Mouse (Mus musculus) kidney, adult 2 months (tissue): Measurements from ENCODE around the gene Shkbp1. TPM values are rescaled to one million over a fixed set of nuclear protein-coding genes. Genes with fewer than 3 reads are reported as not detected.

Experiments
- DNase-seq: peaks from one replicate; pipeline ENCODE4 v3.0.0; 2021
- H3K27ac ChIP-seq: fragments of 200-500 bp; 2 replicates; pipeline ENCODE4 v1.5.1; 2012; ENCODE audit warnings: low read depth, low read length, control low read depth, inconsistent platforms; ENCODE audit not compliant: insufficient read depth
- H3K27me3 ChIP-seq: fragments of 200-500 bp; replicated peaks from 2 replicates; pipeline ENCODE4 v1.6.1; 2012; ENCODE audit warnings: mild to moderate bottlenecking, moderate library complexity, low read length, inconsistent platforms; ENCODE audit not compliant: control insufficient read depth, insufficient read depth
- H3K36me3 ChIP-seq: fragments of 200-500 bp; 2 replicates; pipeline ENCODE4 v1.6.1; 2012; ENCODE audit warnings: mild to moderate bottlenecking, moderate library complexity, low read length, inconsistent platforms; ENCODE audit not compliant: control insufficient read depth, insufficient read depth
- H3K4me1 ChIP-seq: fragments of 200-500 bp; 2 replicates; pipeline ENCODE4 v1.6.1; 2011; ENCODE audit warnings: low read length; ENCODE audit not compliant: control insufficient read depth, insufficient read depth
- H3K4me3 ChIP-seq: fragments of 200-500 bp; 2 replicates; pipeline ENCODE4 v1.5.1; 2011; ENCODE audit warnings: mild to moderate bottlenecking, low read depth, low read length, control low read depth; ENCODE audit not compliant: insufficient read depth
- CTCF ChIP-seq: fragments of 200-500 bp; conservative IDR thresholded peaks from 2 replicates; pipeline ENCODE4 v1.5.1; 2011; ENCODE audit warnings: low read depth, mild to moderate bottlenecking, control low read depth, low read length, moderate library complexity, mixed read lengths; ENCODE audit not compliant: insufficient read depth, insufficient read length
- POLR2A ChIP-seq: fragments of 200-500 bp; IDR thresholded peaks from one replicate; pipeline ENCODE4 v1.6.1; 2011; ENCODE audit warnings: low read depth, low read length, control low read depth
- WGBS: fragments of 180-500 bp; shearing (Covaris S2); methylation state at CpG from one replicate; pipeline ENCODE4 v1.1.7; 2018; 5-methylcytosine and 5-hydroxymethylcytosine counted together
- polyA plus RNA-seq: library from polyadenylated mRNA; depleted of rRNA; stranded (reverse); fragments of >200 nt; gene quantifications from 2 replicates; pipeline ENCODE4 v1.2.3, GENCODE M21; 2012

The Shkbp1 gene
- polyA plus RNA-seq, 1 experiment, result 39.2 TPM

DNA sequence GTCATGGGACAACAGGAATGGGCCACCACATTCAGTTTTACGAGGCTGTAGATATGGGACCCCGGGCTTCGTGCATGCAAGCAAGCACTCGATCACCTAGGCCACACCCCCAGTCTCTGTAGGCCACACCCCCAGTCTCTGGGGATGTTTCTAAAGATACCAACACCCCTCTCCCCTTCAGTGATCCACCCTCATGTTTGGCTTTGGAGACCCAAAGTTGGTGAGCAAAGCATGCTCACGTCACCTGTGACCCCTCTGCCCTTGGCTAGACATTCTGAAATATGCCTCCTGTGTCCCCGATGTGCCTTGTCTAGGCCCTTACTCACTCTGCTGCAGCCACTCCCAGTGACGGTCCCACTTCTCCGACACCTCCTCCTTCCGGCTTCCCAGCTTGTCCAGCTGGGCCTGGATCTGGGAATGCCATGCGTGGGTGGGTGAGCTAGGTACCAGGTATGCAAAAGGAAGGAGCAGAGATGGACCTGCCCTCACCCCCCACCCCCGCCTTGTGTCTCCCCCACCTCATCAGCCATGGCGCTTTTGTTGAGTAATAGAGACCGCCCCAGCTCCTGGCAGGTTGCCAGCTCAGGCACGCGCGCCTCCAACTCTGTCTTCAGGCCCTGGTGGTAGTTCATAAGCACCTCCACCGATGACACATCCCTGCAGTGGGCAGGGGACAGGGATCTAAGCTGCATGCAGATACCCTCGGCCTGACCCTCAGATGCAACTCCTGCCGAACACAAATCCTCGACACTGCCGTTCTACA lies 10.4 kb upstream of the Shkbp1 start:
- Histone ChIP-seq H3K36me3 (no peaks in the 10 kb centered on the region), H3K27ac (no peak overlapping the region), H3K4me3 (no peak overlapping the region), H3K4me1 (no peaks in the 10 kb centered on the region), H3K27me3 (no peaks in the 10 kb centered on the region; the same call in 1 of the 2 replicates)
- no peak for DNase-seq
- TF ChIP-seq CTCF (no peak), POLR2A (no peak)
- WGBS, result 52% methylated on average over 21 of the region's 21 CpGs

DNA sequence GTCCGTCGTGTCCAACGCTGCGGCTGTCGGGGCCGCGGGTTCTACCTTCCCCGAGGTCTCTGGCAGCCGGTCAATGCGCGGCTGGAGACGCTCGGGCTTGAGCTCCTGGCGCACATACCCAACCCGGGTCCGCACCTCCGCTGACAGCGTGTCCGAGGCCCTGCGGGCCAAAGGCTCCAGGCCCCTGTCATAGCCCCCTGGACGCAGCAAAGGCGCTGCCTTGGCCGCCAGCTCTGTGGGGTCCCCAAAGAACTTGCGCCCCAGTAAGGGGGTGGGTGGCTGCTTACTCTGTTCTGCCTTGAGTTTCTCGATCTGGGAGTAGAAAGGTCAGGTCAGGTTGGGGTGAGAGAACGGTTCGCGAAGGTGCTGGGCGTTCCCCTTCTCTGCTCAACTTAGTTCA lies 8.6 kb upstream of the Shkbp1 start:
- Histone ChIP-seq H3K27me3 (no peaks in the 10 kb centered on the region; the same call in 1 of the 2 replicates), H3K27ac (no peak overlapping the region), H3K4me1 (no peaks in the 10 kb centered on the region), H3K36me3 (no peaks in the 10 kb centered on the region), H3K4me3 (no peak overlapping the region)
- no peak for DNase-seq
- 6% methylated on average over 29 of the region's 29 CpGs for WGBS
- TF ChIP-seq CTCF (no peak), POLR2A (no peak)

DNA sequence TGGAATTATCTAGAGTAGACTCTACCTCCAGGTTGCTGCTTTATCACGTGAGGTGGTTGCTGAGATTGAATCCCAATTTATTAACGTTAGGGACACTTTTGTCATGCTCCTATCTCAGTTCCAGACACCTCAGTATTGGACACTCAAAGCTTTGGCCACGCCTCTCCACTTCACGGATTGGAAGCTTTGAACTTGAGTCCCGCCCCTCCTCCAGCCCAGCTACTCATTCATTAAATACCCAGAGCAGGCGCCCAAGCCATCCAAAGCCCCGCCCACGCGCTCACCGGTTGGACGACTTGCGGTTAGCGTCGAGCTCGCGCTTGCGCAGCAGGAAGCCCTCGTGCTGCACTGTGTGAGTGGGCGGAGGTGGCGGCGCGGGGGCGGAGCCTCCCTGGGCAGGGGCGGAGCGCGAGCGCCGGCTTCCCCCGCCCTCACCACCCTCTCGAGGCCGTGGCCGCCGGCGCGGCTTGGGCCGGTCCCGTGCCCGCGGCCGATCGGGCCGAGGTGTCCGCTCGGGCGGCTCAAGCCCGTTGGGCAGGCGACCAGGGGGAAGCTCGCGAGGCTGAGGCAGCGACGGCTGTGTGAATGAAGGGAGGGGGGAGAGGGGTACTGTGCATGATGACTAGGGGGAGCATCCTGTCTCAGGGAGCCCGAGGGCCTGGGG lies 5.6 kb upstream of the Shkbp1 start:
- Histone ChIP-seq H3K27ac (no peak overlapping the region), H3K4me1 (no peaks in the 10 kb centered on the region; the same call in 1 of the 2 replicates), H3K27me3 (no peaks in the 10 kb centered on the region; the same call in 1 of the 2 replicates), H3K4me3 (peak overlapping the region; percentile 49), H3K36me3 (no peaks in the 10 kb centered on the region)
- WGBS, result under 1% methylated on average over 52 of the region's 52 CpGs
- TF ChIP-seq POLR2A, result no peak
- no peak for TF ChIP-seq CTCF
- DNase-seq, result peak; percentile 100

DNA sequence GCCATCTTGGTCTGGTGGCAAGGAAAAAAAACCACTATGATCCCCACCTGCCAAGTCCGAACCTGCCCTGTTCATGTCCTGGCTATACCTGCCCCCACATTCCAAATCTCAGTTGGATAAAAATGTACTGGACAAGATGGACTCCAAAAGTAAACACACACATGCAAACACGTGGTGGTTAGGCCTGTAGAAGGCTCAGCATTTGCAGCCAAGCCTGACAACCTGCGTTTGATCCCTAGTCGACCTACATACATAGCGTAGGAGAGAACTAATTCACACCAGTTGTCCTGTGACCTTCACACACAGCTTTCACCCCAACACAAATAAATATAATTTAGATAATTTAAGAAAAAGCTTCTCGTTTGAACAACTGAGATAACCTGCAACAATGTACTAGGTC lies 4.9 kb upstream of the Shkbp1 start:
- no peaks in the 10 kb centered on the region; the same call in 1 of the 2 replicates for H3K4me1 ChIP-seq
- WGBS, result 48% methylated on average over 6 of the region's 6 CpGs
- no peak overlapping the region for H3K27ac ChIP-seq
- no peak for TF ChIP-seq POLR2A
- no peak for TF ChIP-seq CTCF
- no peak overlapping the region for H3K4me3 ChIP-seq
- no peaks in the 10 kb centered on the region; the same call in 1 of the 2 replicates for H3K27me3 ChIP-seq
- no peaks in the 10 kb centered on the region for H3K36me3 ChIP-seq
- no peak for DNase-seq

DNA sequence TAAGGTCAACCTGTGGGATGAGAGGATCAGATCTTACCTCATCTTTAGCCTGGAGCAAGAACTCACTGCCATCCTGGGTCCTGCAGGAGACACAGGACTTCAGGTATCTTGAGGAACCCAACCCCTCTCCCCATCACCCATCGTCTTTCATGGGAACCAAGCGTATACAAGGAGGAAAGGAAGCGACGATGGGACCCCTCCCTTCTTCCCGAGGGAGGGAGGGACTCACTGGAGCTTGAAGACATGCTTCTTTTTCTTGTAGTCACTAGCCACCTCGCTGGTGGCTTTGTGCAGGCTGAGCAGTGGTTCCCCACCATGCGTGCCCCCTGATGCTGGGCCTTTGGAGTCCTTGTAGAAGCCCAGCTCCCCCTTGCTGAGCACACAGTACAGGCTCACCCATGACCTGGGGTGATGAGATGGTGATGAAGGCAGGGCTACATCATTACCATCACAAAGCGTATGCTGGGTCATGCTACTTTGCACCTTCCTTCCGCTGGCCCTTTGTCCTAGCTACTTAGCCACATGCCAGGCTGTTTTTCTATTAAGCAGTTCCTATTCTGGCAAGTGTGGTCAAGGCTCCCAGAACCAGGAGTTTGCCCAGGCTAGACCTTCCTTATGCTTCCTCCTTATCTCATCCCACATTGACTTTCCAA lies 4.0 kb upstream of the Shkbp1 start:
- no peak for DNase-seq
- 78% methylated on average over 9 of the region's 9 CpGs for WGBS
- Histone ChIP-seq H3K36me3 (no peaks in the 10 kb centered on the region), H3K27ac (no peak overlapping the region), H3K4me3 (no peak overlapping the region), H3K27me3 (no peaks in the 10 kb centered on the region; the same call in 1 of the 2 replicates), H3K4me1 (no peaks in the 10 kb centered on the region; the same call in 1 of the 2 replicates)
- TF ChIP-seq CTCF (no peak), POLR2A (no peak)

DNA sequence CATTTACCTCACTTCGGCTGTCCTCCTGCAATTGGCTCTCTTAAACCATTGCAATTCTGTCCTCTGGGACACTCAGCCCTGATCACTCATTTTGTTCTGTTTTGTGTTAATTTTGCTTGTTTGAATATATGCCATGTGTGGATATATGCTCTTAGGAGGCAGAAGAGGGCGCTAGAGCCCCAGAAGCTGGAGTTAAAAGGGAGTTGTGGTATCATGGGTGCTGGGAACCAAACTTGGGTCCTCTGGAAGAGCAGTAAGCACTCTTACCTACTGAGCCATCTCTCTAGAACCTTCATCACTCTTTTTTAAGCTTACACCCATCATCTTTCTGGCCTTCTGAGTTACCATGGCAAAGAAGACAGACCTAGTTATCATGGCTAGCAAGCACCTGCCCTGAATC lies 3.3 kb upstream of the Shkbp1 start:
- Histone ChIP-seq H3K36me3 (no peaks in the 10 kb centered on the region), H3K4me1 (no peaks in the 10 kb centered on the region; the same call in 1 of the 2 replicates), H3K27me3 (no peaks in the 10 kb centered on the region; the same call in 1 of the 2 replicates), H3K27ac (no peak overlapping the region), H3K4me3 (no peak overlapping the region)
- no peak for TF ChIP-seq POLR2A
- no peak for TF ChIP-seq CTCF
- 58% methylated on average over 2 of the region's 2 CpGs for WGBS
- DNase-seq, result no peak

DNA sequence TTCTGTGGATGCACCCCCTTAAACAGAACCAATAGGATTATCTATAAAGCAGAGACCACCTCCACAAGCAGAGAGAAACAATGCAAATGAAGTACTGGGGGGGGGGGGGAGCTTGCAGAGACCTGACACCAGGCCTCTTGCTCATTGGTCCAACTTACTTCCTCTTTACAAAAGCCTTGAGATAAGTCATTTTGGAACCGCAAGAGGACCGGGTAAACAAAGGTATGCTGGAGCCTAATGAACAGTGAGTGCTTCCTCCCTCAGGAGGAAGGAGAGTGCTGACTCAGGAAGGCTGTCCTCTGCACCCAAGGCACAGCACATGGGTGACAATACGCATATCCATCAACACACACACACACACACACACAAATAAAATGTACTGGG lies 1.8 kb upstream of the Shkbp1 start:
- H3K4me3 ChIP-seq, result no peak overlapping the region
- H3K36me3 ChIP-seq, result no peaks in the 10 kb centered on the region
- WGBS, result 29% methylated on average over 3 of the region's 3 CpGs
- no peaks in the 10 kb centered on the region for H3K27me3 ChIP-seq
- peak overlapping the region; percentile 47; the same call in 1 of the 2 replicates for H3K27ac ChIP-seq
- no peak for DNase-seq
- no peaks in the 10 kb centered on the region; the same call in 1 of the 2 replicates for H3K4me1 ChIP-seq
- TF ChIP-seq CTCF (no peak), POLR2A (no peak)
